Comparison of ENCODE assay signal across 8 mouse cellular contexts in the genomic region with DNA sequence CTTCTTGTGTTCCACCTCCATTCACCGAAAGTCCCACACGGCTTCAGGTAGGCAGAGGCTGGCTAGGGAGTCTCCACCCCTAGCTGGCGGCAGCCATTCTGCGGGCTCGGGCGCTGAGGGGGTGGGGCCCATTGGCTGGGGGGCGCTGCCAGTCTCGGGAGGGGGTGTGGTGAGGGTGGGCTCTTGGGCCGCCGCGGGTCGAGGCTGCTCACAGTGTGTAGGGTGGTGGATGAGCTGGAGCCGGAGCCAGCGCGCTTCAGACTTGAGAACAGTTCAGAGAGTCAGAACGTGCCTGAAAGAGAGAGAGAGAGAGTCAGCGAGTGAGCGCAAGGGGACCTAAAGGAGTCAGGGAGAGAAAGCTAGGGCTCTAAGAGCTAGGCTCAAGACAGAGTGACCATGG. TPM values are rescaled to one million over a fixed set of nuclear protein-coding genes. Genes with fewer than 3 reads are reported as not detected.
A peak's percentile ranks its signal among the peaks of the same experiment; 100 is the strongest.
DNase-seq lines count a peak whose midpoint lies in the region; ATAC-seq and TF ChIP-seq lines count a peak whose summit lies in the region.

No protein-coding gene starts in this region.

- H3K27ac ChIP-seq in embryonic facial prominence, embryonic 10.5 days (replicated peaks) = peak overlapping the region; percentile 59; the same call in 1 of the 2 replicates
- no peak overlapping the region for H3K27ac ChIP-seq in heart, embryonic 16.5 days (ENCODE audit: low read length)
- H3K27ac ChIP-seq in lung, embryonic 14.5 days (ENCODE audit: low read depth) = no peak overlapping the region

- TF ChIP-seq CTCF in lung, embryonic 14.5 days (IDR thresholded peaks at IDR 0.05; ENCODE audit: low read depth) = no peak

- no peaks in the 10 kb centered on the region for H3K9me3 ChIP-seq in embryonic facial prominence, embryonic 10.5 days
- no peaks in the 10 kb centered on the region for H3K9me3 ChIP-seq in heart, embryonic 16.5 days (replicated peaks; ENCODE audit: control insufficient read depth, low read length)
- H3K9me3 ChIP-seq in lung, embryonic 14.5 days (ENCODE audit: low read depth, low read length) = no peaks in the 10 kb centered on the region

- H3K4me3 ChIP-seq in embryonic facial prominence, embryonic 10.5 days = peak overlapping the region; percentile 65
- peak overlapping the region; percentile 58 for H3K4me3 ChIP-seq in heart, embryonic 16.5 days (ENCODE audit: low read length)
- peak overlapping the region; percentile 46 for H3K4me3 ChIP-seq in lung, embryonic 14.5 days (ENCODE audit: low read depth, low read length)

- peak overlapping the region; percentile 81 for H3K4me2 ChIP-seq in heart, embryonic 16.5 days (ENCODE audit: low read depth, low read length)
- peak overlapping the region; percentile 65 for H3K4me2 ChIP-seq in lung, embryonic 14.5 days

- H3K4me1 ChIP-seq in embryonic facial prominence, embryonic 10.5 days = no peaks in the 10 kb centered on the region
- H3K4me1 ChIP-seq in heart, embryonic 16.5 days (ENCODE audit: control insufficient read depth, insufficient read depth, low read length) = 0 out of 2 replicates have a peak, but pooled peaks cover 3% of the 10 kb centered on the region
- H3K4me1 ChIP-seq in lung, embryonic 14.5 days (ENCODE audit: insufficient read depth) = no peaks in the 10 kb centered on the region

- H3K27me3 ChIP-seq in embryonic facial prominence, embryonic 10.5 days (replicated peaks; ENCODE audit: low read depth, poor library complexity, severe bottlenecking) = no peaks in the 10 kb centered on the region
- H3K27me3 ChIP-seq in heart, embryonic 16.5 days (ENCODE audit: control insufficient read depth, insufficient read depth, low read length) = no peaks in the 10 kb centered on the region
- H3K27me3 ChIP-seq in lung, embryonic 14.5 days (ENCODE audit: insufficient read depth, low read length) = no peaks in the 10 kb centered on the region

- no peaks in the 10 kb centered on the region for H3K36me3 ChIP-seq in embryonic facial prominence, embryonic 10.5 days (replicated peaks)
- H3K36me3 ChIP-seq in heart, embryonic 16.5 days (ENCODE audit: control insufficient read depth, insufficient read depth) = no peaks in the 10 kb centered on the region
- no peaks in the 10 kb centered on the region for H3K36me3 ChIP-seq in lung, embryonic 14.5 days (ENCODE audit: insufficient read depth)

- H3K9ac ChIP-seq in heart, embryonic 16.5 days (ENCODE audit: low read length) = peak overlapping the region; percentile 39
- peak overlapping the region; percentile 47 for H3K9ac ChIP-seq in lung, embryonic 14.5 days

- DNase-seq in left cerebral cortex, adult 18-20 months (ENCODE audit: low spot score in 2 of 2) = peak; percentile 2 to 9
- no peak for DNase-seq in left cerebral cortex, adult 11 months (ENCODE audit: low spot score)
- DNase-seq in embryonic facial prominence, embryonic 10.5 days (ENCODE audit: low spot score) = peak; percentile 91
- peak; percentile 69 for DNase-seq in kidney, postnatal 14 days
- peak; percentile 77 for DNase-seq in lung, embryonic 14.5 days
- DNase-seq in thymus, postnatal 10 days (ENCODE audit: low spot score in 2 of 2) = peak; percentile 72 to 75

- 18% methylated on average over 18 of the region's 18 CpGs for WGBS in embryonic facial prominence, embryonic 10.5 days
- 16% methylated on average over 15 of the region's 18 CpGs for WGBS in heart, embryonic 16.5 days
- 8% methylated on average over 18 of the region's 18 CpGs for WGBS in lung, embryonic 14.5 days

- peak; percentile 97 for ATAC-seq in heart, embryonic 16.5 days (replicated peaks; ENCODE audit: extremely low read depth, insufficient read depth, low FRiP score)
- peak; percentile 100 for ATAC-seq in lung, embryonic 14.5 days (ENCODE audit: insufficient read depth)
- ATAC-seq in neutrophil, adult 5-6 weeks (ENCODE audit: extremely low read depth, insufficient number of reproducible peaks, low FRiP score, poor library complexity, severe bottlenecking) = peak; percentile 48

RNA-seq across cellular contexts. Expression of gene Dach2, which starts 0.7 kb away (rescaled TPM):
- total RNA-seq in left cerebral cortex, adult 18-20 months (2021) = under 1 TPM; 0.61 to 0.74 TPM
- polyA plus RNA-seq in embryonic facial prominence, embryonic 10.5 days (2016; fragmentation: Nextera tagmentation; extraction: Ambion mirVana) = 8.7 and 12.1 TPM in 2 replicates
- 0.99 and 1.3 TPM in 2 replicates for polyA plus RNA-seq in heart, embryonic 16.5 days (2015; fragmentation: Nextera tagmentation; extraction: Ambion mirVana)
- 4.3 and 5.3 TPM in 2 replicates for polyA plus RNA-seq in lung, embryonic 14.5 days (2014; fragmentation: Nextera tagmentation; extraction: Ambion mirVana)
- not detected in 2 replicates for total RNA-seq in neutrophil, adult 5-6 weeks (2017)

Comparison
In these comparisons a context has a peak if more than half of its experiments do, and no peak if none do; other contexts are left out.
1. ATAC-seq: peak in every context shown above with its lines; median percentile 100 in lung, embryonic 14.5 days; 97 in heart, embryonic 16.5 days; 48 in neutrophil, adult 5-6 weeks.